31 mouse cellular contexts compared by ENCODE assay signal in genomic region chr1:183792230-183792813, GRCm38 (mm10).
A peak's percentile ranks its signal among the peaks of the same experiment; 100 is the strongest.
DNase-seq lines count a peak whose midpoint lies in the region; ATAC-seq lines count a peak whose summit lies in the region.
"Had no signal": no experiment of that assay in that cellular context is flagged by ENCODE, and none has a peak within 500 bp of the region (broad histone marks: within the 10 kb centered on the region; RNA-seq: fewer than 3 reads in every experiment).

No protein-coding gene starts in this region.

- 63% methylated on average over 7 of the region's 7 CpGs for WGBS in hindbrain, embryonic 15.5 days
- 80% methylated on average over 7 of the region's 7 CpGs for WGBS in hindbrain, embryonic 11.5 days
- 77% methylated on average over 7 of the region's 7 CpGs for WGBS in midbrain, embryonic 14.5 days
- WGBS in midbrain, embryonic 15.5 days = 77% methylated on average over 7 of the region's 7 CpGs
- 90% methylated on average over 7 of the region's 7 CpGs for WGBS in limb, embryonic 10.5 days

- H3K4me2 ChIP-seq in hindbrain, embryonic 15.5 days = no peak overlapping the region
- H3K4me2 ChIP-seq in hindbrain, embryonic 11.5 days (replicated peaks; ENCODE audit: low read depth, low read length) = no peak overlapping the region
- no peak overlapping the region for H3K4me2 ChIP-seq in midbrain, embryonic 14.5 days (ENCODE audit: low read length)
- H3K4me2 ChIP-seq in midbrain, embryonic 15.5 days = no peak overlapping the region
- H3K4me2 ChIP-seq: embryonic facial prominence, embryonic 13.5 days; forebrain, embryonic 12.5 days; heart, embryonic 11.5 days; limb, embryonic 15.5 days; lung, embryonic 14.5 days; midbrain, embryonic 13.5 days; neural tube, embryonic 13.5 days; stomach, embryonic 15.5 days had no signal

- no peak overlapping the region for H3K4me3 ChIP-seq in hindbrain, embryonic 15.5 days
- no peak overlapping the region for H3K4me3 ChIP-seq in hindbrain, embryonic 11.5 days (ENCODE audit: low read depth, low read length)
- H3K4me3 ChIP-seq in midbrain, embryonic 14.5 days (replicated peaks; ENCODE audit: low read depth, low read length) = no peak overlapping the region
- H3K4me3 ChIP-seq in midbrain, embryonic 15.5 days = no peak overlapping the region
- H3K4me3 ChIP-seq in limb, embryonic 10.5 days = no peak overlapping the region
- H3K4me3 ChIP-seq: embryonic facial prominence, embryonic 13.5 days; erythroblast, embryonic 14.5 days; forebrain, embryonic 12.5 days; gastrocnemius, adult 2 months; left cerebral cortex, adult 2 months; limb, embryonic 15.5 days; midbrain, embryonic 13.5 days; myocyte; neural tube, embryonic 13.5 days; stomach, embryonic 15.5 days had no signal

- H3K4me1 ChIP-seq in hindbrain, embryonic 15.5 days (replicated peaks) = no peaks in the 10 kb centered on the region
- no peaks in the 10 kb centered on the region for H3K4me1 ChIP-seq in hindbrain, embryonic 11.5 days (replicated peaks; ENCODE audit: control insufficient read depth, insufficient read depth, low read length)
- no peaks in the 10 kb centered on the region for H3K4me1 ChIP-seq in midbrain, embryonic 14.5 days (ENCODE audit: control insufficient read depth, insufficient read depth, low read length)
- H3K4me1 ChIP-seq in midbrain, embryonic 15.5 days = no peaks in the 10 kb centered on the region
- no peaks in the 10 kb centered on the region for H3K4me1 ChIP-seq in limb, embryonic 10.5 days
- H3K4me1 ChIP-seq: embryonic facial prominence, embryonic 13.5 days; forebrain, embryonic 12.5 days; midbrain, embryonic 13.5 days; neural tube, embryonic 13.5 days had no signal

- peak; percentile 8 for DNase-seq in cerebellum, adult 9-10 months
- DNase-seq in cerebellum, adult 8-10 months = no peak
- no peak for DNase-seq in hindbrain, embryonic 11.5 days (ENCODE audit: low spot score)
- DNase-seq in midbrain, embryonic 14.5 days = peak; percentile 26
- DNase-seq in limb, embryonic 10.5 days (ENCODE audit: low spot score) = no peak
- DNase-seq: adrenal gland, postnatal 14 days; cerebellum, postnatal 25 days; embryo, embryonic 11 days; gastrocnemius, adult 2 months; heart, postnatal 14 days; kidney, adult 2 months; lung, embryonic 14.5 days; retina, postnatal 1 day; right cerebral cortex, postnatal 4 days; thymus, adult 18-20 months; thymus, postnatal 36 days had no signal

- H3K36me3 ChIP-seq in hindbrain, embryonic 15.5 days = no peaks in the 10 kb centered on the region
- no peaks in the 10 kb centered on the region for H3K36me3 ChIP-seq in hindbrain, embryonic 11.5 days (ENCODE audit: control insufficient read depth, insufficient read depth, low read length)
- no peaks in the 10 kb centered on the region for H3K36me3 ChIP-seq in midbrain, embryonic 14.5 days (ENCODE audit: control insufficient read depth, insufficient read depth, low read length)
- H3K36me3 ChIP-seq in midbrain, embryonic 15.5 days (replicated peaks) = no peaks in the 10 kb centered on the region
- no peaks in the 10 kb centered on the region for H3K36me3 ChIP-seq in limb, embryonic 10.5 days
- H3K36me3 ChIP-seq: embryonic facial prominence, embryonic 13.5 days; forebrain, embryonic 12.5 days; limb, embryonic 15.5 days; midbrain, embryonic 13.5 days; neural tube, embryonic 13.5 days; stomach, embryonic 15.5 days had no signal

- H3K9ac ChIP-seq in hindbrain, embryonic 15.5 days = no peak overlapping the region
- no peak overlapping the region for H3K9ac ChIP-seq in hindbrain, embryonic 11.5 days (ENCODE audit: low read depth, low read length)
- H3K9ac ChIP-seq in midbrain, embryonic 14.5 days (replicated peaks; ENCODE audit: low read length) = no peak overlapping the region
- H3K9ac ChIP-seq in midbrain, embryonic 15.5 days = no peak overlapping the region
- H3K9ac ChIP-seq: embryonic facial prominence, embryonic 13.5 days; forebrain, embryonic 12.5 days; limb, embryonic 15.5 days; liver, embryonic 14.5 days; lung, embryonic 14.5 days; midbrain, embryonic 13.5 days; neural tube, embryonic 13.5 days; stomach, embryonic 15.5 days had no signal

- no peaks in the 10 kb centered on the region for H3K9me3 ChIP-seq in hindbrain, embryonic 15.5 days
- no peaks in the 10 kb centered on the region for H3K9me3 ChIP-seq in hindbrain, embryonic 11.5 days (ENCODE audit: control insufficient read depth, low read length)
- H3K9me3 ChIP-seq in midbrain, embryonic 14.5 days (ENCODE audit: control insufficient read depth, low read length) = no peaks in the 10 kb centered on the region
- no peaks in the 10 kb centered on the region for H3K9me3 ChIP-seq in midbrain, embryonic 15.5 days
- no peaks in the 10 kb centered on the region for H3K9me3 ChIP-seq in limb, embryonic 10.5 days (replicated peaks)
- H3K9me3 ChIP-seq: embryonic facial prominence, embryonic 13.5 days; forebrain, embryonic 12.5 days; limb, embryonic 15.5 days; neural tube, embryonic 13.5 days; stomach, embryonic 15.5 days had no signal

- peak; percentile 34; the same call in 1 of the 2 replicates for ATAC-seq in hindbrain, embryonic 15.5 days (ENCODE audit: low FRiP score, low read depth)
- ATAC-seq in hindbrain, embryonic 11.5 days (ENCODE audit: low FRiP score) = no peak
- ATAC-seq in midbrain, embryonic 14.5 days (ENCODE audit: low FRiP score, low TSS enrichment) = no peak
- no peak for ATAC-seq in midbrain, embryonic 15.5 days (replicated peaks)
- ATAC-seq: inflammation-experienced regulatory T-cells, adult 6 months; midbrain, embryonic 13.5 days had no signal

- H3K27me3 ChIP-seq in hindbrain, embryonic 15.5 days = no peaks in the 10 kb centered on the region
- no peaks in the 10 kb centered on the region for H3K27me3 ChIP-seq in hindbrain, embryonic 11.5 days (ENCODE audit: control insufficient read depth, insufficient read depth, low read length)
- H3K27me3 ChIP-seq in midbrain, embryonic 14.5 days (ENCODE audit: control insufficient read depth, insufficient read depth, low read length) = no peaks in the 10 kb centered on the region
- no peaks in the 10 kb centered on the region for H3K27me3 ChIP-seq in midbrain, embryonic 15.5 days (replicated peaks)
- no peaks in the 10 kb centered on the region for H3K27me3 ChIP-seq in limb, embryonic 10.5 days (ENCODE audit: low read depth, poor library complexity, severe bottlenecking)
- H3K27me3 ChIP-seq: embryonic facial prominence, embryonic 13.5 days; forebrain, embryonic 12.5 days; limb, embryonic 15.5 days; midbrain, embryonic 13.5 days; neural tube, embryonic 13.5 days; stomach, embryonic 15.5 days had no signal

- no peak overlapping the region for H3K27ac ChIP-seq in hindbrain, embryonic 15.5 days (replicated peaks)
- H3K27ac ChIP-seq in hindbrain, embryonic 11.5 days (ENCODE audit: low read depth, low read length) = no peak overlapping the region
- H3K27ac ChIP-seq in midbrain, embryonic 14.5 days (replicated peaks; ENCODE audit: low read depth, low read length) = no peak overlapping the region
- H3K27ac ChIP-seq in midbrain, embryonic 15.5 days = no peak overlapping the region
- no peak overlapping the region for H3K27ac ChIP-seq in limb, embryonic 10.5 days
- H3K27ac ChIP-seq: embryonic facial prominence, embryonic 13.5 days; forebrain, embryonic 12.5 days; gastrocnemius, adult 2 months; kidney, postnatal 0 days; left cerebral cortex, adult 2 months; limb, embryonic 15.5 days; liver, embryonic 14.5 days; midbrain, embryonic 13.5 days; stomach, embryonic 15.5 days had no signal

Comparison
In these comparisons a context has a peak if more than half of its experiments do, and no peak if none do; other contexts are left out.
1. DNase-seq: peak in cerebellum, adult 9-10 months (single experiment) and midbrain, embryonic 14.5 days (single experiment); none in cerebellum, adult 8-10 months (single experiment), hindbrain, embryonic 11.5 days (single experiment) and limb, embryonic 10.5 days (single experiment).